Mouse (Mus musculus): ENCODE measurements around the gene Ralgapb.
"Not testable (repeated sequence)": the region's sequence is repeated elsewhere in the genome, so short reads cannot be mapped to it uniquely, and the experiment has no call there.

Gene Ralgapb

GRCm38 (mm10) chr2:158397140-158397539 lies 12.5 kb upstream of the Ralgapb start:
- in situ Hi-C loops (cut with MboI; ENCODE audit: low sequenced_read_pairs) = not testable (repeated sequence)

- in situ Hi-C loops (cut with MboI; ENCODE audit: low sequenced_read_pairs) = no loop called here
These were observed 6.7 kb upstream of the Ralgapb start for GRCm38 (mm10) chr2:158402915-158403314.

GRCm38 (mm10) chr2:158408997-158409594 lies 552 bp upstream of the Ralgapb start:
- in situ Hi-C loops (cut with MboI; ENCODE audit: low sequenced_read_pairs) = no loop called here

- in situ Hi-C loops (cut with MboI; ENCODE audit: low sequenced_read_pairs) = no loop called here
These were observed 670 bp downstream of the Ralgapb start for GRCm38 (mm10) chr2:158410022-158411014.

- in situ Hi-C loops (cut with MboI; ENCODE audit: low sequenced_read_pairs) = no loop called here
These were observed 3.6 kb downstream of the Ralgapb start for GRCm38 (mm10) chr2:158413240-158413639.

- in situ Hi-C loops (cut with MboI; ENCODE audit: low sequenced_read_pairs) = no loop called here
These were observed 6.2 kb downstream of the Ralgapb start for GRCm38 (mm10) chr2:158415826-158416225.

GRCm38 (mm10) chr2:158418663-158419062 lies 9.0 kb downstream of the Ralgapb start:
- in situ Hi-C loops (cut with MboI; ENCODE audit: low sequenced_read_pairs) = no loop called here

- in situ Hi-C loops (cut with MboI; ENCODE audit: low sequenced_read_pairs) = no loop called here
These were observed 36.2 kb downstream of the Ralgapb start for GRCm38 (mm10) chr2:158445814-158446213.

GRCm38 (mm10) chr2:158449845-158450244 lies 40.2 kb downstream of the Ralgapb start:
- in situ Hi-C loops (cut with MboI; ENCODE audit: low sequenced_read_pairs) = no loop called here

GRCm38 (mm10) chr2:158456451-158456850 lies 46.8 kb downstream of the Ralgapb start:
- in situ Hi-C loops (cut with MboI; ENCODE audit: low sequenced_read_pairs) = no loop called here

GRCm38 (mm10) chr2:158457610-158458009 lies 48.0 kb downstream of the Ralgapb start:
- in situ Hi-C loops (cut with MboI; ENCODE audit: low sequenced_read_pairs) = no loop called here

GRCm38 (mm10) chr2:158462450-158462849 lies 52.8 kb downstream of the Ralgapb start:
- in situ Hi-C loops (cut with MboI; ENCODE audit: low sequenced_read_pairs) = no loop called here

GRCm38 (mm10) chr2:158474159-158474558 lies 64.5 kb downstream of the Ralgapb start:
- in situ Hi-C loops (cut with MboI; ENCODE audit: low sequenced_read_pairs) = no loop called here

- in situ Hi-C loops (cut with MboI; ENCODE audit: low sequenced_read_pairs) = no loop called here
These were observed 68.0 kb downstream of the Ralgapb start for GRCm38 (mm10) chr2:158477640-158478039.

GRCm38 (mm10) chr2:158498457-158498856 lies 88.8 kb downstream of the Ralgapb start:
- in situ Hi-C loops (cut with MboI; ENCODE audit: low sequenced_read_pairs) = no loop called here

GRCm38 (mm10) chr2:158501836-158502812 lies 92.5 kb downstream of the Ralgapb start, which contains the start of gene Adig:
TSS of gene Adig (plus strand) at chr2:158502612.
- in situ Hi-C loops (cut with MboI; ENCODE audit: low sequenced_read_pairs) = no loop called here

GRCm38 (mm10) chr2:158503226-158503625 lies 93.6 kb downstream of the Ralgapb start:
- in situ Hi-C loops (cut with MboI; ENCODE audit: low sequenced_read_pairs) = no loop called here

- in situ Hi-C loops (cut with MboI; ENCODE audit: low sequenced_read_pairs) = no loop called here
These were observed 94.0 kb downstream of the Ralgapb start for GRCm38 (mm10) chr2:158503671-158504070.

- in situ Hi-C loops (cut with MboI; ENCODE audit: low sequenced_read_pairs) = no loop called here
These were observed 96.8 kb downstream of the Ralgapb start for GRCm38 (mm10) chr2:158506475-158506874.

- in situ Hi-C loops (cut with MboI; ENCODE audit: low sequenced_read_pairs) = no loop called here
These were observed 97.4 kb downstream of the Ralgapb start for GRCm38 (mm10) chr2:158507046-158507445.

GRCm38 (mm10) chr2:158510665-158511064 lies 101.0 kb downstream of the Ralgapb start:
- in situ Hi-C loops (cut with MboI; ENCODE audit: low sequenced_read_pairs) = no loop called here

All from CH12F3 (cell line).